Mouse (Mus musculus) myocyte (in vitro differentiated cells): ENCODE measurements around the gene Onecut3. TPM values are rescaled to one million over a fixed set of nuclear protein-coding genes. Genes with fewer than 3 reads are reported as not detected.
A peak's percentile ranks its signal among the peaks of the same experiment; 100 is the strongest.

Experiments
- H3K27me3 ChIP-seq: one replicate; pipeline ENCODE4 v1.6.1; 2011; ENCODE audit not compliant: control insufficient read depth, insufficient read depth, insufficient read length
- H3K36me3 ChIP-seq: one replicate; pipeline ENCODE4 v1.6.1; 2011; ENCODE audit not compliant: control insufficient read depth, insufficient read depth
- H3K4me2 ChIP-seq: one replicate; pipeline ENCODE4 v1.6.1; 2011; ENCODE audit warnings: low read depth, control low read depth
- H3K4me3 ChIP-seq: one replicate; pipeline ENCODE4 v1.5.1; 2011; ENCODE audit warnings: mild to moderate bottlenecking, control low read depth, moderate library complexity
- H3K79me2 ChIP-seq: one replicate; pipeline ENCODE4 v1.6.1; 2011; ENCODE audit not compliant: control insufficient read depth, insufficient read depth
- H3ac ChIP-seq: one replicate; pipeline ENCODE4 v1.6.1; 2011; ENCODE audit not compliant: control insufficient read depth, insufficient read length
- CEBPB ChIP-seq: IDR thresholded peaks from 2 replicates; pipeline ENCODE4 v1.6.1; 2011; ENCODE audit warnings: mild to moderate bottlenecking, moderate library complexity; ENCODE audit not compliant: poor library complexity, insufficient read depth, severe bottlenecking
- E2F4 ChIP-seq: IDR thresholded peaks from one replicate; pipeline ENCODE4 v1.6.1; 2011; ENCODE audit warnings: mild to moderate bottlenecking, control low read depth, moderate library complexity; ENCODE audit not compliant: insufficient read depth
- MAX ChIP-seq: IDR thresholded peaks from one replicate; pipeline ENCODE4 v1.6.1; 2011; ENCODE audit warnings: low read depth, mild to moderate bottlenecking, control low read depth
- MYOD1 ChIP-seq, 3 experiments: IDR thresholded peaks; one replicate each; pipeline ENCODE4 v1.6.1; 2011; ENCODE audit warnings: control low read depth in 2 of 3, low read depth in 2 of 3, mild to moderate bottlenecking in 2 of 3, moderate library complexity in 1 of 3; ENCODE audit not compliant: insufficient read length in 2 of 3, control insufficient read depth in 1 of 3
- MYOG ChIP-seq, 3 experiments: IDR thresholded peaks; one replicate each; pipeline ENCODE4 v1.6.1; 2011; ENCODE audit warnings: control low read depth in 2 of 3, low read depth in 2 of 3, mild to moderate bottlenecking in 2 of 3; ENCODE audit not compliant: insufficient read length in 2 of 3, control insufficient read depth in 1 of 3, insufficient read depth in 1 of 3
- POLR2A ChIP-seq: IDR thresholded peaks from one replicate; pipeline ENCODE4 v1.6.1; 2011; ENCODE audit warnings: low read depth, mild to moderate bottlenecking, control low read depth, moderate library complexity; ENCODE audit not compliant: insufficient read length
- POLR2AphosphoS2 ChIP-seq: IDR thresholded peaks from one replicate; pipeline ENCODE4 v1.6.1; 2011; ENCODE audit warnings: low read depth, control low read depth; ENCODE audit not compliant: insufficient read length
- REST ChIP-seq: IDR thresholded peaks from one replicate; pipeline ENCODE4 v1.6.1; 2011; ENCODE audit warnings: mild to moderate bottlenecking, control low read depth, moderate library complexity; ENCODE audit not compliant: insufficient read depth, insufficient read length
- SRF ChIP-seq: IDR thresholded peaks from one replicate; pipeline ENCODE4 v1.6.1; 2011; ENCODE audit warnings: low read depth; ENCODE audit not compliant: control insufficient read depth, insufficient read length
- TCF12 ChIP-seq: IDR thresholded peaks from one replicate; pipeline ENCODE4 v1.6.1; 2011; ENCODE audit warnings: mild to moderate bottlenecking, control low read depth; ENCODE audit not compliant: poor library complexity, insufficient read depth, severe bottlenecking
- TCF3 ChIP-seq: IDR thresholded peaks from one replicate; pipeline ENCODE4 v1.6.1; 2011; ENCODE audit warnings: low read depth, control low read depth; ENCODE audit not compliant: insufficient read length
- USF1 ChIP-seq: IDR thresholded peaks from one replicate; pipeline ENCODE4 v1.6.1; 2011; ENCODE audit warnings: low read depth, mild to moderate bottlenecking, control low read depth, moderate library complexity
- polyA plus RNA-seq: library from polyadenylated mRNA; unstranded; fragments of >200 nt; fragmentation: generic; extraction: Trizol; gene quantifications from one replicate; pipeline ENCODE4 v1.2.1, GENCODE M21; 2012; ENCODE audit warnings: missing spikeins

The Onecut3 gene
- not detected for polyA plus RNA-seq

DNA sequence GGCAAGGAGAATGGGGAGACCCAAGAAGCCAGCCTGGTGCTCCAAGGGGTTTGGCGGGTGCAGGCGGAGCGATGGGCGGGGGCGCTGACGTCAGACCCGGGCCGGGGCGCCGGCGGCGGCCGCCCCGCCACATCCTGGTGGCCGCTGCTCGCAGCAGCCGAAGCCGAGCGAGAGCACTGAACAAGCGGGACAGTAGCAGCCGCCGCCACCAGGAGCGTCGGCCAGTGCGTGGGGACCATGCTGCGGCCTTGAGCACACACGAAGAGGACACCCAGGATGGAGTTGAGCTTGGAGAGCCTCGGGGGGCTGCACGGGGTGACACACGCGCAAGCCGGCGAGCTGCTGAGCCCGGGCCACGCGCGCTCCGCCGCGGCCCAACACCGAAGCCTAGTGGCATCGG, at the start of gene Onecut3:
Gene Onecut3 (plus strand): TSS at position 104 of the 400 bp plus-strand sequence.
- Histone ChIP-seq H3K4me2 (peak within 1 kb of the TSS; percentile 50), H3K27me3 (peaks cover 96% of the 10 kb centered on the region), H3K79me2 (no peaks in the 10 kb centered on the region), H3K36me3 (no peaks in the 10 kb centered on the region), H3K4me3 (no peak within 1 kb of the TSS), H3ac (no peak within 1 kb of the TSS)
- TF ChIP-seq TCF12 (no peak), MYOG (IDR thresholded peaks at IDR 0.05; ENCODE audit: control insufficient read depth in 1 of 3, insufficient read depth in 1 of 3, insufficient read length in 2 of 3, low read depth in 2 of 3) (no peak), POLR2AphosphoS2 (no peak), REST (no peak), USF1 (no peak), CEBPB (no peak), MYOD1 (IDR thresholded peaks at IDR 0.05; ENCODE audit: control insufficient read depth in 1 of 3, insufficient read length in 2 of 3, low read depth in 2 of 3) (no peak), SRF (no peak), E2F4 (no peak), TCF3 (no peak), MAX (no peak), POLR2A (no peak)

DNA sequence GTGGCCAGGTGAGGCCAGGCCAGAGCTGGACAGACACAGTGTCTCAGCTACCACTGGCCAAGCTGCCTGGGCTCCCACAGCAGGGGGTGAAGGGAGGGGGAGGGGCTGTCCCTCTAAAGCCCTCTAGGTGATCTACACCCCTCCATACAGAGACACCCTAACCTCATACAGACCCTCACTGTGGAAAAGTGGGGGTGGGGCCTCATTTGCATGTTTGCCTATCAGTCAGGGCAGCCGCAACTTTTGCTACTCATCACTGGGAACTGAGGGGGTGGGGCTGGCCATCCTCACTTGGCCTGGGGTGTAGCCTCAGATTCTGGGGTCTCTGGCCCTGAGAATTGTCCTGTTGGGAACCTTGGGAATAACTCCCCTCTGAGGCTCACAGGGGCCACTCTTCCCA, 49.6 kb upstream of the Onecut3 start:
- Histone ChIP-seq H3K4me3 (no peak overlapping the region), H3K4me2 (no peak overlapping the region), H3K27me3 (peaks cover 15% of the 10 kb centered on the region), H3K36me3 (no peaks in the 10 kb centered on the region), H3K79me2 (no peaks in the 10 kb centered on the region), H3ac (no peak overlapping the region)
- TF ChIP-seq POLR2A (no peak), MAX (no peak), TCF12 (no peak), MYOD1 (IDR thresholded peaks at IDR 0.05; ENCODE audit: control insufficient read depth in 1 of 3, insufficient read length in 2 of 3, low read depth in 2 of 3) (no peak), CEBPB (no peak), POLR2AphosphoS2 (no peak), E2F4 (no peak), REST (no peak), SRF (no peak), USF1 (no peak)

DNA sequence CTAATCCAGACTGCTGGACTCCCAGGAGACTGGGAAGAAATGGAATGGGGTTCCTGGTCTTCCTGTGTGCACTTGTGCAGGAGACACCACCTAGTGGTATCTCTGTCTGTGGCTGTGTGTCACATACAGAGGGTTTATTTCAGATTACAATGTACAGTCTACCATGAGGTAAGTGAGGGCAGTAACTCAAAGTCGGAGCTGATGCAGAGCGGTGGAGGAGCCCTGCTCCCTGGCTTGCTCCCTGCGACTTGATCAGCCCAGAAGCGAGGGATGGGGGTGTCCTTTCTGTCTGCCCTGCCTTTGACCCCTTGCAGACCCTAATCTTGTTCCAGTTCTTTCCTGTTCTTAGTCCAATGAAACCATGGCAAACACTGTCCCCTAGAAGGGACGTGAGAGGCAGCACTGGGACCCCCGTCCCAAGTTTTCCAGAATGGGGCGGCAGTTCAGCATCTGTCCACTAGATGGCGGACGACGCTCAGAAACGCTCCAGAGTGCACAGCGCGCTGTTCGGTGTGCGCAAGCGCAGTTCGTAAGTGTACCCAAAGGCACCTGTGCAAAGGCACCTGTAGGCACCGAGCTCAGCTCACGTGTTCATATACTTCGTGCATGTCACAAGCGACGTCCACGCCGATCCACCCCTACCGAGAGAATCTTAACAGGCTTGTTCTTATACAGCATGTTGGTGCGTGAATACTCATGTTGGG, 48.6 kb upstream of the Onecut3 start:
- H3K27me3 ChIP-seq = peaks cover 15% of the 10 kb centered on the region
- H3K4me2 ChIP-seq = no peak overlapping the region
- no peaks in the 10 kb centered on the region for H3K36me3 ChIP-seq
- no peak overlapping the region for H3K4me3 ChIP-seq
- TF ChIP-seq USF1 = no peak
- no peak for TF ChIP-seq TCF3
- peak in 1 of 3 experiments; percentile 4 for TF ChIP-seq MYOD1 (IDR thresholded peaks at IDR 0.05; ENCODE audit: control insufficient read depth in 1 of 3, insufficient read length in 2 of 3, low read depth in 2 of 3)
- no peak for TF ChIP-seq E2F4
- TF ChIP-seq POLR2AphosphoS2 = no peak
- no peak for TF ChIP-seq MAX
- TF ChIP-seq SRF = no peak
- TF ChIP-seq REST = no peak
- H3ac ChIP-seq = no peak overlapping the region
- no peaks in the 10 kb centered on the region for H3K79me2 ChIP-seq

DNA sequence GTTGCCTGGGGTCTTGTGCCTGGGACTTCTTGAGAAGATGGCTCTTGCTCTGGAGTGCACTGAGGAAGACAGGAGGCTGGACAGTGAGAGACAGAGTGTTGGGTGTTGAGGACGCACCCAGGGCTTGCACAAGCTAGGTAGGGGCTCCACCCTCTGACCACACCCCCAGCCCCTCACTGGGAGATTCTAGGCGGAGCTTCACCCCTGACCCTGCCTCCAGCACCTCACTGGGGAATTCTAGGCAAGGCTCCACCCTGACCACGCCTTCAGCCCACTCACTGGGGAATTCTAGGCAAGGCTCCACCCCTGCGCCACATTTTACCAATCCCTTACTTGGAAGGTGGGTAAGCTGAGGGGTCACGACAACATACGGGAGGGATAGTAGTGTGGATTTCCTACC, 44.0 kb upstream of the Onecut3 start:
- TF ChIP-seq SRF = no peak
- no peak for TF ChIP-seq POLR2AphosphoS2
- TF ChIP-seq TCF12 = no peak
- no peak for TF ChIP-seq E2F4
- H3ac ChIP-seq = no peak overlapping the region
- H3K27me3 ChIP-seq = peaks cover 22% of the 10 kb centered on the region
- H3K36me3 ChIP-seq = no peaks in the 10 kb centered on the region
- no peak overlapping the region for H3K4me3 ChIP-seq
- H3K79me2 ChIP-seq = no peaks in the 10 kb centered on the region
- H3K4me2 ChIP-seq = no peak overlapping the region

DNA sequence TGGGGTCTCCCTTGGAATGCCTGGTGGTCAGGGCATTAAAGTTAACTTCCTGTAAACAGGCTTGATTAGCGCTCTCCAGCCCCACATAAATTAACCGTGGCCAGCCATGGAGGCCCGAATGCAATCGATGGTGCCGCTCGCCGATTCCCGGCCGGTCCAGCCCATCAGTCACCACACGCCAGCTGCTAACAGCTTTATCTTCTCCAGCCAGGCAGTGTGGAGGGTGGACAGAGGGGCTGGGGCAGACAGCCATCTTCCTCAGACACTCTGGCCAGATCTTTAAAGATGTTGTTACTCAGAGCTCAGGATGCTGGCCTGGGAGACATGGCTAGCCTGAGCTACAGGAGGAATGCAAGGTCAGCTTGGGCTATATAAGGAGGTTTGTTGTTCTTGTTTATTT, 41.0 kb upstream of the Onecut3 start:
- Histone ChIP-seq H3K36me3 (no peaks in the 10 kb centered on the region), H3K27me3 (peaks cover 7% of the 10 kb centered on the region), H3K4me3 (no peak overlapping the region), H3ac (no peak overlapping the region), H3K79me2 (no peaks in the 10 kb centered on the region), H3K4me2 (no peak overlapping the region)
- TF ChIP-seq MYOG (IDR thresholded peaks at IDR 0.05; ENCODE audit: control insufficient read depth in 1 of 3, insufficient read depth in 1 of 3, insufficient read length in 2 of 3, low read depth in 2 of 3) = no peak
- TF ChIP-seq TCF12 = no peak
